Mouse (Mus musculus): Measurements from ENCODE around the gene Ndel1.

- TF ChIP-seq CTCF (IDR thresholded peaks at IDR 0.05; ENCODE audit: low read depth) = no peak
- TF ChIP-seq EP300 (optimal IDR thresholded peaks at IDR 0.05) = no peak
Observed at GRCm38 (mm10) chr11:68884368-68884767, 12.7 kb upstream of the Ndel1 start.
